Mouse (Mus musculus) Muller cell, postnatal 12 days (primary cell): ENCODE data around the gene 6330409D20Rik.

ENCODE experiments used
- DNase-seq: peaks from one replicate; pipeline ENCODE4 v3.0.0-alpha.2; 2015; ENCODE audit errors: inconsistent ontology term

The 6330409D20Rik gene

DNA sequence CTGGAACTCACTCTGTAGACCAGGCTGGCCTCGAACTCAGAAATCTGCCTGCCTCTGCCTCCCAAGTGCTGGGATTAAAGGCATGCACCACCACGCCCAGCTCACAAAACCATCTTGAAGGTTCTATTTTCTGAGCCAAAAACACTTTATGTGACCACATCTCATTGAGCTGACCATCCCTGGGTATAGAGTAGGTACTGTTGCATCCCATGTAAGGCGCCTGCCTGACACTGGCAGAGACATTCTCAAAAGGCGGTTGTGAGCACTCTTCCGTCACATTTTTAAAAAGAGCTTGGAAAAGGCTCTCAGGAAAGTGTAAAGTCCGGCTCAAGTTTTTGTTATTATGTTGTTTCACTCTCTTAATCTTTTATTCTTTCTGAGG, 15.8 kb upstream of the 6330409D20Rik start:
- no peak for DNase-seq

DNA sequence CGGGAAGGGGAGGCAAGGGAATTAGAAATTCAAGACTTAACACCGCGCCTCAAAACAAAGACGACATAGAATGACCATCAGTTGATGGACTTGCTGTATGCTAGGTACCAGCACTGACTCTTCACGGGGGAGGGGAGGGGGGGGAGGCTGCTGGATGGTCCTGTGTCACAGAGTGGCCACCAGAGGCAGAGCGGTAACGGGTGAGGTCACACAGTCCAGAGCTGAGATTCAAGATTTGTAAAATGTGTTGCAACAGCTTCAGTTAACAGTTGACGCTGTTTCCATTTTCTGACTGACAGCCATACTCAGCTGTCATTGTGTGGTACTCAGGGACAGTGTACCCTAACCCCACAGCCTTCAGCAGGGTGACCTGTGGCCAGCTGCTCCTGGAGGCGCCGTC, 11.4 kb upstream of the 6330409D20Rik start:
- no peak for DNase-seq

DNA sequence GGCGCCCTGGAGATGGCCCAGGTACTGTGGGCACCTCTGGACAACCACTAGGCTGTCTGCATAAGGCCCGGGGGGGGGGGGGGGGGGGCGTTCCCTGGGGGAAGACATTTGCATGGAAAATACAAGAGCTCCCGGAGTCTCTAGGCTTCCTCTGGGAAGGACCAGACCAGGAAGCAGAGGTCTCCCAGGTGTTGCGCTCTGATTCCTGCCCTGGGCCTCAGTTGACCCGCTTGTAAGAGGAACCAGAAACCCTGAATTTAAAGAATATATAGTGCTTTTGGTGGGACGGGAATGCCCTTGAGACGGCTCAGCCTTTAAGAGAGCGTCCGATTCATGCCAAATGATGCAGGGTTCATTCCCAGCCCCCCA, 10.8 kb upstream of the 6330409D20Rik start:
- no peak for DNase-seq

GRCm38 (mm10) chr2:32750887-32751664, 10.3 kb upstream of the 6330409D20Rik start:
- DNase-seq = peak; percentile 74

DNA sequence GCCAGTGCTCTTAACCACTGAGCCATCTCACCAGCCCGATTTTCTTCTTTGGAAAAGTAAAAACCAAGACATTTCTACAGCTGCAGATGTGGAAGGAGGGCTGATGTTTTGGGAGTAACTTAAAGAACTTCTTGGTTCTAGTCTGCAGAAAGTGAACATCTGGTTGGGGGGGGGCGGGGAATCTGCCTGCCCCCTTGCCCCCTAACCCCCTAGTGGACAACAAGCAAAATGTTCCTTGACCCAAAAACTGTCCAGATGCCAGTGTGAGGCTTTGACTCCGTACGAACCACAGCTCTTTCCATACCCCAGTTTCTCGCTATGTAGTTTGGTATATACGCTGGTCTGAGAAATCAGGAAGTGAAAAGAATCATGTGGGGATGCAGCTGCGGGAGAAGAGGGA, 9.4 kb upstream of the 6330409D20Rik start:
- no peak for DNase-seq

DNA sequence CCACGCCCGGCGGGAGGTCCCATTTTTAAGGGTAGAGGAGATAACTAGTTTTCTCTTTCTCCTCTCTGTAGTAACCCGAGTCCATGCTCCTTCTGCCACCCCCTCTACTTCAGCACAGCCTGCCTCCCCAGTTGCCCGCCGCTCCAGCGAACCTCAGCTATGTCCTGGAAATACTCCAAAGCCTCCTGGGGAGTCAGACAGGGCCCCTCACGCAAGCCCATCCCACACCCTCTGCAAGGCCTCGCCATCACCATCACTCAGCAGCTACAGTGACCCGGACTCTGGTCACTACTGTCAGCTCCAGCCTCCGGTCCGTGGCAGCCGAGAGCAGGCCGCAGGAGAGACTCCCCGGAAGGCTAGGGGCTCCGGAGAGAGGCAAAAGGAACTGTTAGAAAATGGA, 8.3 kb upstream of the 6330409D20Rik start:
- no peak for DNase-seq

DNA sequence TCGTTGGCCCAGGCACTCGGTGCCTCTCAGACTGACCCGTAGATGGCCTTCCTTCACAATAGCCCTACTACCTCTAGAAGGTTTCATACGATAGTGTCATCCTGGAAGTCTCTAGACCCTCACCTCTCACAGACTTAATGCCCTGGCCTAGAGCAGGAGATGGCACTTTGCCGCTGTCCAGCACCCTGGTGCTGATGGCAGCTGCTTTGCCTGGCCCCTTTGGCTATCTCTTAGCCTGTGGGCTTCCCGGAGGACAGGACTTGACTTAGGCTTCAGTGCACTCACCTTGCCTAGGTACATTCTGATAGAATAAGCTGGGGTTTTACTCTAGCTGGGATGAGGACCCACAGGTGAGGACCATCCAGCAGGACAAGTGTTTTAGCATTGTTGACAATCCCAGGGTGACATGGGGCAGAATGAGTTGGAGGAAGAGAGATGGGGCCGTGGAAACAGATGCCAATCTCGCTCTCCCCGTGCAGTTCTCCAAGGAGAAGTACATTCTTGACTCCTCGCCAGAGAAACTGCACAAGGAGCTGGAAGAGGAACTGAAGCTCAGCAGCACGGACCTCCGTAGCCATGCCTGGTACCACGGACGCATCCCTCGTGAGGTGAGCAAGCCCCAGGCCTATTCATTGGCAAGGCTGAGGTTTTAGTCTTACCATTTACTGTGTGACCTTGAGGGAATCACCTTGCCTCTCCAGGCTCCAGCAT, 3.6 kb upstream of the 6330409D20Rik start:
- no peak for DNase-seq

- no peak for DNase-seq
Observed at GRCm38 (mm10) chr2:32742173-32742531, 1.3 kb upstream of the 6330409D20Rik start.

DNA sequence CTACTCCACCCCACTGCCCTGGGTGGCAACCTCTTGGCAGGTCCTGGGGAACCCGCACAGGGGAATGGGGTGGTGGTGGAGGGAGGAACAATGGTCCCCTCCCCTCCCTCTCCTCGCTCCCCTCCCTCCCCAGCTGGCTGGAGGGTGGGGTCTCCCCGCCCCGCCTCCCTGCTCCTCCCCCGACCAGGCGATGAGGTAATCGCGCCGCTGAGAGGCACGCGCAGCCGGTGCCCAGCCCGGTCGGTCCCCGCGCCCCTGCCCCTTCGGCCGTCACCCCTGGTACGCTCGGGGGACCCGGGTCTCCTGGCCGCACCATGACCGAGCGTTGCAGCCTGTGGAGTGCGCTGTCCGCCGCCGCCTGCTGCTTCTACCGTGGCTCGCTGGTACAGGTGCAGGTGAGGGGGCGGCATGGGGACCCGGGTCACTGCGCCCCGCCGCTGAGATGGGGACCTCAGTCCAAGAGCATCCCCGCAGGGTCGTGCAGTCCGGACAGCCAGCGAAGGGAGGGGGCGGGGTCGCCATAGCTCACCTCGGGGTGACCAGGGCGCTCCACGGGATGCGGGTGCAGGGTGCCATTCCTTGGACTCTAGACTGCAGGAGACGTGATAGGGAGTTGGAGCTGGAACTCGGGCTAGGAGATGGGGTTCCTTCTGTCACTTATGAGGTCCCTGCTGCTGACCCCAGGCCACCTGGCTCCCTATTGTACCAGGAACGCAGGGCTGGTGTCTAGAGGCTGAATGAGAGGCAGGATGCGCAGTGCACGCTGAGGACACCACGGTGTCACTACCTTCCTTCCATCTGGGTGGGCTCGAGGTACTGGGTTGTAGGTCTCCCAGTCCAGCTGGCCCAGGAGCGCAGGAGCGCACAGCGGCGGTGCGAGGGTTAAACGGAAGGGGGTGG, 707 bp upstream of the 6330409D20Rik start:
- peak; percentile 55 for DNase-seq

DNA sequence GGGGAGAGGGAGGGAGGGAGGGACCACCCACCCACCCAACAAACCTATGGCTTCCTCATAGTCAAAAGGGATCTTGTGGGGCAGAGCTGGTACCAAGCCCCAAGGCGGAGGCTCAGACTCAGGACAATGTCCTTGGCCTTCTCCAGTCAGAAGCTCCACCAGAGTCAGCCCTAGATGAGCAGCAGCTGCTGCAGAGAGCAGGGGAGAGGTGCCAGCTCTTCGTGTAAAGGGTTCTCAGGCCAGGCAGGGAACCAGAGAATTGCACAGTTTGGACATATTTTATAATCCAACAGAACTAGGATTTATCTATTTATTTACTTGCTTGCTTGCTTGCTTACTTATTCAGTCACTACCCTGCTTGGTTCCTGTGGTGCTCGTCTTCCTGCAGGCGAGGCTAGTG, 1.5 kb downstream of the 6330409D20Rik start:
- DNase-seq = no peak

- no peak for DNase-seq
Observed at GRCm38 (mm10) chr2:32737008-32737407, 3.8 kb downstream of the 6330409D20Rik start.

DNA sequence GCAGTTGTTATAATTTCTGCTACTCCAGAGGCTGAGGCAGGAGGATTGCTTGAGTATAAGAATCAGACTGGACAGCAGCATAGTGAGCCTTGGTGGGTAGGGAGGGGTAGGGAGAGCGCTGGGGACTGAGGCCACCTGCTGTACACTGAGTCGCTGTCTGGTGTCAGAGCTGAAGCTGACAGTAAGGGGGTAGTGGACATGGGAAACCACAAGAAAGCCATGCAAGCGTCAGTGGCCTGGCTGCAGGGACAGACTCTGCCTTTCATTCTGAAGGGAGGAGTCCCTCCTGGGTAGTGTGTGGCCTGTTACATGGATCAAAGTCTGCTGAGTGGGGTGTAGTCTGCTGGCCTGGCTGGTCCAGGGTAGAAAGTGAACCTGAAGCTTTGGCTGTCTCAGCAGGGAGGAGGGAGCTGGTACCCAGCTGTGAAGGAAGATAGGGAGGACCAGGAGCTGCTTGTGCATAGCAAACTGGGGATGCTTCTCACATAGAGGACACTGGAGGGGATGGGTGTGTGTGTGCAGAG, 4.4 kb downstream of the 6330409D20Rik start:
- no peak for DNase-seq

DNA sequence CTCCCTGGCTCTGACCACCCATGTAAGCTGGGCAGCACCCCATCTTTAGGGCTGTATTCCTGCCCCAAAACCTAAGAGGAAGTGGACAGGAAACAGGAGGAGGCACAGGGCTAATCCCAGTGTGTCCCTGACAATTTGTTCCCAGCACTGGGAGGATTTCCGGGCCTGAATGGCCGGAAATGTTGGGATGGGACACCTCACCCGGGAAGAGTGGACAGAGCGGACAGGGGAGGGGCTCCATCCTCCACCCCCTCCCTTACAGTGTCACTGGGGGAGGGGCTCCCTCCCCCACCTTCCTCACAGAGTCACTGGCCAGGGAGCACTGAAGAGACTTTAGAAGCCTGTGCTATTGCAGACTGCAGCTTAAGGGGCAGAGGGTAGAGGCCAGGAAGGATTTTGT, 5.9 kb downstream of the 6330409D20Rik start:
- no peak for DNase-seq

DNA sequence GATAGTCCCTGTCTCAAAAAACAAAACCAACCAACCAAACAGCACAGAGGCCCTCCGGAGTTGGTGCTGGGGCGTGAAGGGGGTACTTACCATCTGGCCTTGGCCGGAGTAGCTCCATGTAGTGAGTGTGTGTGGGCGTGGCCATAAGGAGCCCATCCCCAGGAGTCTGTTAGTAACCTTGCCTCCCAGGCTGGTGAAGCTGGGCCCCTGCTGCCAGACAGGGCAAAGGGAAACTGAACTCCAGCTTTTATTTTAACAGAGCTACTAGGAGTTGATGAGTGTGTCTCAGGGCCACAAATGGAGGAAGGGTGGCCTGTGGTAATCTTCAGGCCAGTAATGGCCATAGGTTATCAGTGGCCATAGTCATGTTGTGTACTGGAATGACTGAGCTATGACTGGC, 6.3 kb downstream of the 6330409D20Rik start:
- no peak for DNase-seq

DNA sequence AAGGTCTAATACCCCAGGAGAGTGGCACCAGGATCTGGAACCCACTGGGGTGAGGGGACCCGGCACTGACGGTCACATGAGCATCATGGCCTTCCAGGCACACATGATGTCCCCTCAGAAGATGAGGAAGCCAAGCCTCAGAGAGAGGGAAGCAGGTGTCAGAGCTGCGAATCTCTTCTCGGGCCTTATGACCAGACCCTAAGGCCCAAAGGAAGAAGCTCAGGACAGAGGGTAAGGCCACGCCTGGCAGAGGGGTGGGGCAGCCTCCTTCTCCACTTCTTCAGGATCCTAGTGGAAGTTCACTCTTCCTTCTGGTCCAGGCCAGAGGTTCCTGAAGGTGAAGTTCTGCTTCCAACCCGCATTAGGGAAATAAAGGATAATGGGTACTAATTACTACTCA, 8.1 kb downstream of the 6330409D20Rik start:
- no peak for DNase-seq

DNA sequence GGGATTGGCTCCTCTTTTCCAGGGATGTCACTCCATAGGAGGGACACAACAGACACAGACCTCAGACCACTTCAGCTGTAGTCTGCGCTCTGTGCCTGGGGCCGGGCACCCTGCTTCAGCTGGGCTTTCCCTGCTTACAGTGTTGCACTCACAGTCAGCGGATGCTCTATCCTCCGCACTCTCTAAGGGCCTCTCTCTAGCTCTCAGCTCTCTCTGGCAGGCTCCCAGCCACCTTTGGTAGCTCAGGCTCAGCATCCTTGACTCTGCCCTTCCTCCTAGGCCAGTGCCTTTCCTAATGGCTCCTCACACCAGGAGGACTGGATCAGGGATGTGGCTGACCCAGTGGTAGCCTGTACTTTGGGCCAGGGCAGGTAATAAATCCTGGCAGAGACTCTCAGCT, 8.9 kb downstream of the 6330409D20Rik start:
- no peak for DNase-seq

DNA sequence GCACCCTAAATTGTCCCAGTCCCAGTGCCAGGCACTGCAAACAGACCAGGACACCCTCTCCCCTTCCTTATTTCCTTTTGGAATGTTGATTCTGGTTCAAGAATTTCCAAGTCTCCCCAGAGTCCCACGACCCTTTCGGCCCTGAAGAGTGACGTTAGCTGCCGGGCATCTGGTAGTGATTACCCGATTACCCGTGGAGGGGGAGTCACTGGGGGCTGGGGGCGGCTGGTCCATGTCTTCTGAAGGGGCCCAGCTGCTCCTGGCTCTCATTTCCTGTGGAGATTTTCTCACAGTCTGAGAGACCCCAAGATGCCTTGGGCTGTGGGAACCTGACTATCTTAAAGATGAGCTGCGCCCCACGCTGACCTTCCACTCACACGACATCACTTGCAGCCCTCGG, 10.0 kb downstream of the 6330409D20Rik start:
- peak; percentile 56 for DNase-seq

GRCm38 (mm10) chr2:32729547-32729946, 11.3 kb downstream of the 6330409D20Rik start:
- no peak for DNase-seq

- no peak for DNase-seq
Observed at GRCm38 (mm10) chr2:32728463-32728862, 12.4 kb downstream of the 6330409D20Rik start.

- DNase-seq = peak; percentile 96
Observed at GRCm38 (mm10) chr2:32727435-32727834, 13.4 kb downstream of the 6330409D20Rik start.

DNA sequence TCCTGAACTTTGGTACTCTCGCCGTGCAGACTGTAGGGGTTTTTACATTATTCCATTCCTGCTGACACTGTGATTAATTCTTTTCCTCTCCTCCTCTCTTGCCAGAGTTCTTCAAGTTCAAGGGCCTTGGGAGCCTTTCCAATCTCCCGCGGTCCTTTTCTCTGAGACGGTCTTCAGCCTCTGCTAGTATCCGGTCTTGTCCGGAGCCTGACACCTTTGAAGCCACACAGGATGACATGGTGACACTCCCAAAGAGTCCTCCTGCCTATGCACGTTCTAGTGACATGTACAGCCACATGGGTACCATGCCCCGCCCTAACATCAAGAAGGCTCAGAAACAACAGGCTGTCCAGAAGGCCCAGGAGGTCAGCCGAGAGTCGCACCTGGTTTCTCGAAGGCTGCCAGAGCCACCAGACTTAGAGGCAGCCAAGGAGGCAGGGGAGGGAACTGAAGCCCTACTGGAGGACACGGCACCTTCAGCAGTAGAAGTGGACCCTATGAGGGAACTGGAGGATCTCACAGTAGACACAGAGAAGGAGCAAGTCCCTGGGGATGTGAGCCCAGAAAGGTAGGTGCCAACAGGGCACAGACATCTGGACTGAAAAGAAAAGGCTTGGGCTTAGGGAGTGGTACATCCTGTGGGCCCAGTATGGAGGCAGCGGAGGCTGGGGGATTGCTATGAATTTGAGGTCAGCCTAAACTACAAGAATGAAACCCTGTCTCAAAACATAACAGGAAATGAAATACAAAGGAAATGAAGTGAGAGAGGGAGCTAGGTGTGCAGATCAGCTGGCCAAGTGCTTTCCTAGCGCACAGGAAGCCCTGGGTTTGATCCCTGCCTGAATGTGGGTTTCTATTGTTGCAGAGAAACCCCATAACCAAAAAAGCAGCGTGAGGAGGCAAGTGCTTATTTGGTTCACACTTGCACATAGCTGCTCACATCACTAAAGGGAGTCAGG, 15.7 kb downstream of the 6330409D20Rik start:
- no peak for DNase-seq
